Mouse (Mus musculus) olfactory bulb, adult 2 months (tissue): ENCODE data around the gene Bik. TPM values are rescaled to one million over a fixed set of nuclear protein-coding genes. Genes with fewer than 3 reads are reported as not detected.

Experiments
- H3K27ac ChIP-seq: fragments of 200-500 bp; 2 replicates; pipeline ENCODE4 v1.5.1; 2012; ENCODE audit warnings: low read depth, low read length; ENCODE audit not compliant: insufficient read depth
- H3K4me1 ChIP-seq: fragments of 200-500 bp; 2 replicates; pipeline ENCODE4 v1.6.1; 2012; ENCODE audit warnings: low read length; ENCODE audit not compliant: control insufficient read depth, insufficient read depth
- H3K4me3 ChIP-seq: fragments of 200-500 bp; 2 replicates; pipeline ENCODE4 v1.5.1; 2012; ENCODE audit warnings: mild to moderate bottlenecking, low read depth, low read length, moderate library complexity; ENCODE audit not compliant: insufficient read depth
- CTCF ChIP-seq: fragments of 200-500 bp; IDR thresholded peaks from 2 replicates; pipeline ENCODE4 v1.5.1; 2012; ENCODE audit warnings: low read depth, mild to moderate bottlenecking, low read length, moderate library complexity; ENCODE audit not compliant: insufficient read depth
- POLR2A ChIP-seq: fragments of 200-500 bp; IDR thresholded peaks from 2 replicates; pipeline ENCODE4 v1.6.1; 2012; ENCODE audit warnings: mild to moderate bottlenecking, low read depth, low read length, moderate library complexity; ENCODE audit not compliant: insufficient read depth
- WGBS: fragments of 180-500 bp; shearing (Covaris S2); methylation state at CpG from one replicate; pipeline ENCODE4 v1.1.7; 2018; 5-methylcytosine and 5-hydroxymethylcytosine counted together
- polyA plus RNA-seq: library from polyadenylated mRNA; stranded (reverse); fragments of >200 nt; gene quantifications from 2 replicates; pipeline ENCODE4 v1.2.4, GENCODE M21; 2012; ENCODE audit warnings: low replicate concordance; ENCODE audit not compliant: missing spikeins, insufficient read depth, insufficient read length

Bik gene
- polyA plus RNA-seq, 1 experiment: not detected

DNA sequence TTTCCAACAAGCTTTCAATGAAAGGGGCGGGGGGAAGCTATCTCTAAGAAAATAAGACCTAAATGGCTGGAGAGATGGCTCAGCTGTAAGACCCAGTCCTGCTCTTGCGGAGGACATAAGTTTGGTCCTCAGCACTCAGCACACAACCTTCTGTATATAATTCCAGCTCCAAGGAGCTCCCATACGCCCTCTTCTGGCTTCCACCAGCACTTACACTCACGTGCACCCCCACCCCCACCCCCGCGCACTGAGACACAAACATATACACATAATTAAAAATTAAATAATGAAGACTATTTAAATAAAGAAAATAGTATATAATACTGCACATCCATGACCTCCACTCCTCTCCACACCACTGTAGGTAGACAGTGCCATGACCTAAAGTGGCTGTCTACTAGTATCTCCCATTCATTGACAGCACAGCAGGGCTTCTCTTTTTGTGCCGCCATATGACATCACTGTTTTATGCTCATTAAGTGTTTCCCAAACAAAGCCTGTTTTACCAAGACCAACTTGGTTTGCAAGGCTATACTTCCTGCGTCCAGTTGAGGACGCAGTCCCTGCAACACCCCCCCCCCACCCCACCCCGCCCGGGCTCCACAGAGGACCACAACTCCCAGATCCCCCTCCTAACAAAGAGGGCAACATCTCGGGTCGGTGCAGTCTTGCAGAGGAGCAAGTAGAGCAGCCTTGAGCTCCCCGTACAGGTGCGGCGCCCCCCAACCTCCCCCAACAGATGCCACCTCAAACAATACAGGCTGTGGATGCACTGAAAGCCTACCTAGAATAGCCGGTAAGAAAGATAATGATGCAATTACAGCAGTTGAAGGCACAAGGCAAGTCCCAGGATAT, 16.5 kb upstream of the Bik start:
- 23% methylated on average over 17 of the region's 17 CpGs for WGBS
- Histone ChIP-seq H3K4me1 (peaks cover 14% of the 10 kb centered on the region), H3K4me3 (peak overlapping the region; percentile 63), H3K27ac (0 out of 2 replicates have a peak overlapping the region, but pooled peaks have one; percentile 16)
- TF ChIP-seq POLR2A (no peak), CTCF (no peak)

DNA sequence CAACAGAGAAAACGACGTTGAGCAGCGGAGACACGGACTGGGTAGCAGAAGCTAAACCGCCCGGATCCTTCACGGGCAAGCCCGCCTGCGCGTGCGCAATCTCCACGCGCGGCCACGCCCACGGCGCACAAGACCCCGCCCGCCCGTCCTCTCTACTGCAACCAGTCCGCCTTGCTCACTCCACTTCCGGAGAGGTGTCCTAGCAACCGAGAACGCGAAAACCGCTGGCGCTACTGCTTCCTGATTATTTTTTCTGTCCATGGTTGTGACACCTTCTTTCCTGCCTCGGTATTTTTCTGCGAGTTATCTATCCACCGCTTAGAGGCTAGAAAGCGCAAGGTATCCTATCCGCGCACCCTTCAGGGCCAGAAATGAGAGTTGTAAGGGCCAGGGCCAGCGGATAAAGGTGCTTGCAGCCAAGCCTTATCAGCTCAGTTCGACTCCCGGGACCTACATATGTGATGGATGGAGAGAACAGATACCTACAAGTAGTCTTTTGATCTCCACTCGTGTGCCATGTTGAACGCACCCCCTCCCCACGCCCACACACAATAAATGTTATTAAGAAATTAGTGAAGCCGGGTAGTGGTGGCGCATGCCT, 15.8 kb upstream of the Bik start, which contains the start of gene Ttll1:
Gene Ttll1 (minus strand): TSS at position 89 of the 601 bp plus-strand sequence.
- WGBS: 9% methylated on average over 41 of the region's 41 CpGs

GRCm38 (mm10) chr15:83512489-83513281, 14.0 kb upstream of the Bik start:
- 75% methylated on average over 13 of the region's 13 CpGs for WGBS
- TF ChIP-seq POLR2A: no peak
- TF ChIP-seq CTCF: no peak
- Histone ChIP-seq H3K4me1 (peaks cover 11% of the 10 kb centered on the region), H3K4me3 (no peak overlapping the region), H3K27ac (no peak overlapping the region)

More for the DNA sequence above, 15.8 kb upstream of the Bik start, which contains the start of gene Ttll1:
- TF ChIP-seq CTCF (no peak), POLR2A (peak; percentile 69)
- Histone ChIP-seq H3K4me3 (peak within 1 kb of the TSS; percentile 63), H3K27ac (0 out of 2 replicates have a peak within 1 kb of the TSS, but pooled peaks have one; percentile 16), H3K4me1 (peaks cover 14% of the 10 kb centered on the region)

DNA sequence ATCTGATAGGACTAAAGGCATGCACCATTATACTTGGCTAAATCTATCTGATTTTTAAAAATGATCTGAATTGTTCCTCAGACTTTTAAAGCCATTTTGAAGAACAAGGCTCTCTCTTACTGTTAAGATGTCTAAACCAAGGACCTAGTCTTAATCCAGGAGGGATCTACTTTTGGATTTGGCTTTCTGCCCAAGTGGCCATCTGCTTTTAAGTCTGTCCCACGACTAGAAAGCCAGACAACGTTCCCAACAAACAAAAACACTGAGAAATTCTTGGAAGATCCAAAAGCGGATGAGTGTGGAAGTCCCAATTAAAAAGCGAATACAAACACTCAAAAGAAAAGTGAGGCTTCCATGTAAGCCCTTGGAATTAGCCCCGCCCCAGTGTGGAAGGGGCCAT, 11.6 kb upstream of the Bik start:
- TF ChIP-seq CTCF: no peak
- no peak for TF ChIP-seq POLR2A
- Histone ChIP-seq H3K4me1 (no peaks in the 10 kb centered on the region), H3K27ac (no peak overlapping the region), H3K4me3 (no peak overlapping the region)
- 64% methylated on average over 5 of the region's 5 CpGs for WGBS

GRCm38 (mm10) chr15:83518215-83519048, 8.2 kb upstream of the Bik start:
- Histone ChIP-seq H3K27ac (no peak overlapping the region), H3K4me1 (0 out of 2 replicates have a peak, but pooled peaks cover 3% of the 10 kb centered on the region), H3K4me3 (no peak overlapping the region)
- no peak for TF ChIP-seq POLR2A
- TF ChIP-seq CTCF: peak; percentile 50
- 31% methylated on average over 20 of the region's 20 CpGs for WGBS

GRCm38 (mm10) chr15:83520861-83521382, 5.7 kb upstream of the Bik start:
- WGBS: 78% methylated on average over 6 of the region's 6 CpGs
- TF ChIP-seq CTCF: no peak
- H3K4me3 ChIP-seq: no peak overlapping the region
- H3K27ac ChIP-seq: no peak overlapping the region
- 0 out of 2 replicates have a peak, but pooled peaks cover 3% of the 10 kb centered on the region for H3K4me1 ChIP-seq

- 60% methylated on average over 7 of the region's 7 CpGs for WGBS
- Histone ChIP-seq H3K4me1 (peaks cover 15% of the 10 kb centered on the region), H3K27ac (no peak overlapping the region), H3K4me3 (no peak overlapping the region)
- TF ChIP-seq POLR2A: no peak
Observed at GRCm38 (mm10) chr15:83523196-83523595, 3.5 kb upstream of the Bik start.
